Mouse (Mus musculus) natural killer cell, adult 2 months (primary cell): ENCODE measurements around the gene Zfp61.
A peak's percentile ranks its signal among the peaks of the same experiment; 100 is the strongest.
"Not testable (repeated sequence)": the region's sequence is repeated elsewhere in the genome, so short reads cannot be mapped to it uniquely, and the experiment has no call there.

Source experiments
- DNase-seq, 2 experiments: peaks; one replicate each; pipeline ENCODE4 v3.0.0; 2022; ENCODE audit warnings: low spot score in 2 of 2

Zfp61 gene

DNA sequence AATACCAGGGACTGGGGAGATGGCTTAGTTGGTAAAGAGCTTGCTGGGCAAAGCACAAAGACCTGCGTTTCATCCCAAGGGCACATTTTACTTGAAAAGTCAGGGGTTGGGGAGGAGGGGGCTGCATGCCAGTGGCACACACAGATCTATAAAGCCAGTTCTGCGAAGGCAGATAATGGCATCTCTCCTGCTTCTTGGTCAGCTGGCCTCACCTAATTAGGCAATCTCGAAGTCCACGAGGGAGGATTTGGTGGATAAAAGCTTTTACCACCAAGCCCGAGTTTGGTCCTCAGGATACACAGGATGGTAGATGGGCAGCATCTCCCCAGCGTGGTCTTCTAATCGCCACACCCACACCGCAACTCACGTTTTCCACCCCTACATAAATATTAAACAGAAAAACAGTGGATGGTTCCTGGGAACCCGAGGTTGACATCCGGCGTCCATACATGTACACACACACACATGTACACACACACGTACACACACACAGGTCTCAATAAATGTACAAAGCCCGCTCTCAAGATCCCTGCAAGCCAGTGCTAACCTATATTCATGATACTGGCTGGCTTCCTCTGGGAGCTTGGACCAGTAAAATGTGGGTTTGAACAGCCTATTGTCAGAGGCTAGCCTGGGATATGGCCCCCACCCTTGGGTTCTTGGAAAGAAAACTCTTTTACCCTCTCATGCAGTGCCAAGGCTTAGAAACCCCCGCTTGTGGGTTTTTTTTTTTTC lies 3.5 kb downstream of the Zfp61 start:
- DNase-seq = no peak

DNA sequence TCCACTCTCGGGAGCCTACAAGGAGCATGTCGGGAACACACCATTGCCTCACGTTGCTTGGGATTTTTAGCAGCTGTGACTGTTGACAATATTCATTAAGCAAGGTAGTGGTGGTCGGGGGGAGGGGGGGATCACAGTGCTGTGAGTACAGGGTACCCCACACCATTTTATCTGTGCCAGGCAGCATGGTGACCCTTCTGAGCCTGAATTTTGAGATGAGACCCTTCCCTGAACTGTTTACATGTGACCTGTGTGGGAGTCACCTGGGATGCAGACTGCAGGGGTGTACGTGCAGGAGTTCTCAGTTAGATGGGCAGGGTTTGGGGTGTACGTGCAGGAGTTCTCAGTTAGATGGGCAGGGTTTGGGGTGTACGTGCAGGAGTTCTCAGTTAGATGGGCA lies 4.6 kb downstream of the Zfp61 start:
- DNase-seq = no peak

DNA sequence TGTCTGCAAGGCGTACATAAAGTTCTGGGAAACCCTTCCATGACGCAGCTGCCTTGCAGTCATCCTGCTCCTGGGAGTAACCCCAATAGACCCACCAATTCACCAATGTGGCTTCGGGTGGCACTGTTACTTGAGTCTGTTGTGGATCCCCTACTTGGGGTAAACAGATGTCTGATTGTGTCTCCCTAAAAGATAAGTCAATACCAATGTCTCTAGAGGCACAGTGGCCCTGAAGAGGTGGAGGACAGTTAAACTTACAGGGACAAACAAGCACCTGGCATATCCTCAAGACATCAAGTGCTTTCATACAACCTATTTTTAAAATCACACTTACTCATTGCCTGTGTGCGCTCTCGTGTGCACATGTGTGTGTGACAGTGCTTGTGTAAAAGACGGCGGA lies 5.7 kb downstream of the Zfp61 start:
- no peak for DNase-seq

DNA sequence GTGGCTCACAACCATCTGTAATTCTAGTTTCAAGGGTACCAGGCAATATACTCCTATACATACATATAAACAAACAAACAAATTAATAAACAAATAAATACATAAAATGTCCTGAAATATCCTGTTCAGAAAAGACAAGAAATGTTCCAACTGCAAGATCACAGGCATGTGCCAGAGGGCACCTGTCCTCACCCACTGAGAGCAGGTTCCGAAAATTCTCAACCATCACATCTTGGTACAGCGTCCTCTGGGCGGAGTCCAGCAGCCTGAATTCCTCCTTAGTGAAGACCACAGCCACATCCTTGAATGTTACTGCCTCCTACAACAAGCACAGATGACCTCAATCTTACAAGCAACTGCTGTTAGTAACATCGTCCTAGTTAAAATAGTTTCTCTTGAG lies 6.3 kb downstream of the Zfp61 start:
- DNase-seq = no peak

DNA sequence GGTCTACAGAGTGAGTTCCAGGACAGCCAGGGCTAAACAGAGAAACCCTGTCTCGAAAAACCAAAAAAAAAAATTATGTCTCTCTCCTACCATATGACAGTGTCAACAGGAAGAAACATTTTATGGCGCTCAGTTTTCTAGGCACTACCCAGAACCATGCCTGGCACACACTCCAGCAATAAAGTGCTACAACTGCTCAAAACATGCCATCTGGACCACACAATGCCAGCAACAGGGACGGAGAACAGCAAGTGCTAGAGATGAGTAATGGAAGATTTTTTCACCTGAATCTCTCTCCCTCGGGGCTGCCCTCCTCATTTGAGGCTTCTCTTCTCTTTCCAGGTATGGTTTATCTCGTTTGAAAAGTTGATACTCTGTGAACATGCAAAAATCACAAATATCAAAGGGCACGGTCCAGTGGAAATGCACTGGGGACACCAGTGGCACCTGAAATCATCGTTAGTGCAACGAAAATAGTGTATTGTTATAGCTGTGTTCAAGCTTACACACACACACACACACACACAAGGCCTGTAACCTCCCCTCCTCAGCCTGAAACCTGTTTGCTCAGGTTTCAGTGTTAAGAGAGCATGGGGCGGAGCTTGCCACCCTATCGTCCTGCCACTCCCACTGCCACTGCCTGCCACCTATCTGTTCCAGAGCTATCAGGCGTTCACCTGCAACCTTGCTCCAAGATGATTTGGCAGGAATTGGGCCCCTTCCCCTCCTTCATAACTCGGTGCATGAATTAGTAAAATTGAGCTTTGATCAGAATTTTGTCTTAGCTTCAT lies 7.8 kb downstream of the Zfp61 start:
- DNase-seq = no peak

DNA sequence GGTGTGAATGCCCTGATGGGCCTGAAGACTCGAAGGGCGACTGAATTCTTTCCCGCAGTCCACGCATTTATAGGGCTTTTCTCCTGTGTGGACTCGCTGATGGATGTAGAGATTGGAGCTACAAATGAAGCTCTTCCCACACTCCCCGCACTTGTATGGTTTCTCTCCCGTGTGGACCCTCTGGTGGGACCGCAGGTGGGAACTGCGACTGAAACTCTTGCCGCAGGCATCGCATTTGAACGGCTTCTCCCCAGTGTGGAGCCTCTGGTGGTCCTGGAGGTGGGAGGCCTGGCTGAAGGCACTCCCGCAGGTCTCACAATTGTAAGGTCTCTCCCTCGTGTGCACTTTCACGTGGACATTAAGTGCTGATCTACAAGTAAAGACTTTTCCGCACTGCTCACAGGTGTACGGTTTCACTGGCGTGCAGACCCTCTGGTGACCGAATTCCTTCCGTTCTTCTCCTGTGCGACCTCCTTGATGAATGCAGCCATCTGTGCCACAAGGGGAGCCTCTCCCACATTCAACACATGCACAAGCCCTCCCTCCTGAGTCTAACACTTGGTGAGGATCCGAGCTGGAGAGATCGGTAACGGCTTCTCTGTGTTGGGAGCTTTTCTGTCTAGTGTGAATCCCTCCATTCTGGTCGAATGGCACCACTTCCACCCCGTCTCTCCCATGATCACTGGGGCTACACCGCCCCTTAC lies 9.5 kb downstream of the Zfp61 start:
- DNase-seq = no peak

DNA sequence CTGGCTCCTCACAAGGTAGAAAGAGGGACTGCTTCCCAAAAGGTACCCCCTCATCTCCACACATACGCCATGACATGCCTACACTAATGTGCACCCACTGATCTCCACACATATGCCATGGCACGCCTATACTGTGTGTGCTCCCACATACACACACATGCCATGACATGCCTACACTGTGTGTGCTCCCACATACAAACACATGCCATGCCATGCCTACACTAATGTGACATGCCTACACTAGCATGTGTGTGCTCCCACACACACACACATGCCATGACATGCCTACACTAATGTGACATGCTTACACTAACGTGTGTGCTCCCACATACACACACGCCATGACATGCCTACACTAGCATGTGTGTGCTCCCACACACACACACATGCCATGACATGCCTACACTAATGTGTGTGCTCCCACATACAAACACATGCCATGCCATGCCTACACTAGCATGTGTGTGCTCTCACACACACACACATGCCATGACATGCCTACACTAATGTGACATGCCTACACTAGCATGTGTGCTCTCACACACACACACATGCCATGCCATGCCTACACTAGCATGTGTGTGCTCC lies 10.8 kb downstream of the Zfp61 start:
- DNase-seq = no peak

DNA sequence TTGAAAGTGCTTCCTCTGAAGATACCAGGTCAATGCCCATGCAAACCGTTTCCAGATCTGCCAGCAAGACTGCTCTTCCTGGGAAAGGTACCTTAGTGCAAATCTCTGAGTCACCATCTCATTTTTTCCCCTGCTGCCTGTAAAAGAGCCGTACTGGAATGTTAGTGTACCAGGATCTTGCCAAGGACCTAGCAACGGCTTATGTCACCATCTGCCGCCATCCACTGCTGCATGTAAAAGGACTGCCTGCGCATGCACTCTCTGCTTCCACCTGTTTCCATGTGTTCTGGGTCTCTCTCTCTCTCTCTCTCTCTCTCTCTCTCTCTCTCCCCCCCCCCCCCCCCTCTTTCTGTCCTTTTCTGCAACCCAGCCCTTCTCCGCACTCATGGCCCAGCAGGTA lies 12.5 kb downstream of the Zfp61 start:
- DNase-seq = no peak

DNA sequence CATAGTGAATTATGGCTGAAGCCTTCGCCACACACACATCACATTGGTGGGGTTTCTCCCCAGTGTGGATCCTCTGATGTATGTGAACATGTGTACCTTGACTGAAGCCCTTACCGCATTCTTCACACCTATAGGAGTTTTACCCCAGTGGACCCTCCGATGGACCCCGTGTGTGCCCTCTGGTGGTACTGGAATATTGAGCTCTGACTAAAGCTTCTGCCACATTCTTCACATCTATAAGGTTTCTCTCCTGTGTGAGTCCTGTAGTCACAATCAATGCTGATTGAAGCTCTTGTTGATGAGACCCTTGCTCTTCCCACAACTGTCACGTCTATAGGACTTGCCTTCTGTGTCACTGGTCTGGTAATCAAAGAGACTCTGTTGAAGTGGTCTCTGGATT lies 13.4 kb downstream of the Zfp61 start:
- DNase-seq = no peak

DNA sequence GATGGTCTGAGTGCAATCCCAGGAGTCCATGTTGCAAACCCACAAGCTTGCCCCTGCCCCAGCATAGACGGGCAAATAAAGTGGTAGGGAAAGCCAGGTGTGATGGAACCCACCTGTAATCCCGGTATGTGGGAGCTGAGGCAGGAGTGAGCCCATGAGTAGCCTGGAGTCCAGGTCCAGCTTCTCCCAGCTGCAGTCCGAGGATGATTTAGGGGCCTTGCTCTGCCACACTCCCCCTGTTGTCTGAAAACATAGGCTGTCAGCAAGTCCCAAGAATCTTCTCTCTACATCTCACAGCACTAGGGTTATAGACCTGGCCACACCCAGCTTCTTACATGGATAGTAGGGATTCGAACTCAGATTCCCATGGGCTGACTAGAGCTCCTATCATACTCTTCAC lies 14.1 kb downstream of the Zfp61 start:
- no peak for DNase-seq

DNA sequence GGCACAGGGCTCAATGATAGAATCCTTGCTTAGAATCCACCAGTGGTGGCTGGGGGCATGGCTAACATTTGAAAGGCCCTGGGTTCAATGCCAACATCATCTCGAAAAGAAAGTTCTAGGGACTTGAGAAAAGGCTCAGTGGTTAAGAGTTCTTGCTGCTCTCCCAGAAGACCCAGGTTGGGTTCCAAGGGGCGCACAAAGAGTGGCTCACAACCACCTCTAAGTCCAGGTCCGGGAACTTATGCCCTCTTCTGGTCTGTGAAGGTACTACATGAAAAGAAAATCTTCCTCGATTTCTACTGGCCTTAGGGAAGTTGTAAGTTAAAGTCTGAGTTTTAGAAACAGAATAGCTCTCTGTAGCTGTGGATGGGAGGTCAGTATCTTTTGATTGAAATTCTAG lies 14.9 kb downstream of the Zfp61 start:
- no peak for DNase-seq

DNA sequence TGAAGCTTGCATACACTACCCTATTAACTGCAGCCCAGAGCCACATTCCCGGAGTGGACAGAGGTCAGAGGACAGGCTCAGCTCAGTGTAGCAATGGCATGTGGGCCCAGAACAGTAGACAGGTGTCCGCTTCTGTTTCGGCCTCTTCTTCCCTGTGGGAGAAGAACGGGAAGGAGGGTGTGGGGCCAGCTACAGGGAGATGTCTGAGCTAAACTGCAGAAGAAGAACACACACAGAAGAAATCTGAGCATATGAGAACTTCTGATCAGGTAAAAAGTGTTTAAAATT lies 20.2 kb downstream of the Zfp61 start:
- DNase-seq = no peak

DNA sequence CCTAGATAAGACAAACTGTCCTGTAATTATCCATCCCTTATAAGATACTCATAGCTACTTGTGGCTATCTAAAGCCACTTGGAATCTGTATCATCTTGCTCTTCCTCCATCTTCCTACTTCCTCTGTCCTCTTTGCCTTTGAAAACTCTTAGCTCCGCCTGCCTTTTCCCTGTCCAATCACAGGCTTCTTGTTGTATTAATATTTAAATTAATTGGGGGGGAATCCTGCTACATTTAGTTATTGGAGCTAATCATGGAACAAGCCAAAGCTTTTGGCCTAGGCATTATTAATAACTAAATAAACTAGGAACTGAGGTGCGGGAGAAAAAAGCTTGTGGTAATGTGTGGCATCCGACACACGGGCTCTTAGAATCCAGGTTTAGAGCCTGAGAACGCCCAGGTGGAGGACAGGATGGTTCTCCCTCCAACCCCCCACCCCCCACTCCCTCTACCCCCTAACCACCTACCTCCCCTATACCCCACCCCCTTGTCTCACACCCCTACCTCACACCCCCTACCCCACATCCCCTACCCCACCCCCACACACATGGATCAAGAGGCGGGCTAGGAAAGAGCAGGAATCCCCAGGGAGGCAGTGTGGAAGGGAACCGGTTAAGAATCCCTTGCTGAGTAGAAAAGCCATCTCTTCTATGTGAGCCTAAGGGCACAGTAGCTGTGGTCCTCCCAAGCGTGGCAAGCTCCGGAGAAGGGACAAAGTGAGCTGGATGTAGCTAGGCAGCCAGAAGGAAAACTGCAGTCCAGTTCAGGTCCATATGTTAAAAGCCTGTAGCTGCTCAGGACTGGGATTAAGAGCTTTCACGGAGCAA lies 20.8 kb downstream of the Zfp61 start:
- no peak for DNase-seq

DNA sequence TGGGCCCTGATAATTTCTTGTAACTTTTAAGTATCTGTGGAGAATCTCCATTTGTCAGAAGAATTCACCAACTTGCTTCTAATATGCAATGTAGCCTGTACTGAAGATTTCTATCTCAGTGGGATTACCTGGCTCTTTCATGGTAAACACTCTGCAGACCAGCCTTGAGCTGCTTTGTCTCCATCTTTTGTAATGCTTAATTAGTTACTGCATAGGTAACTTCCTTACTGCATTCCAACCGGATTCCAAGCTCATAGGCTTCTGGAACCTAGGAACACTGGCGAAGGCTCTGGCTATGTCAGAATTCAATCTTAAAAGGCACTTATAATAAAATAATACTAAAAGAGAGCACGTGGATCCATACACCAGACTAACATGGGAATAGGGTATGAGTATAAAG lies 22.3 kb downstream of the Zfp61 start:
- DNase-seq = not testable (repeated sequence)

DNA sequence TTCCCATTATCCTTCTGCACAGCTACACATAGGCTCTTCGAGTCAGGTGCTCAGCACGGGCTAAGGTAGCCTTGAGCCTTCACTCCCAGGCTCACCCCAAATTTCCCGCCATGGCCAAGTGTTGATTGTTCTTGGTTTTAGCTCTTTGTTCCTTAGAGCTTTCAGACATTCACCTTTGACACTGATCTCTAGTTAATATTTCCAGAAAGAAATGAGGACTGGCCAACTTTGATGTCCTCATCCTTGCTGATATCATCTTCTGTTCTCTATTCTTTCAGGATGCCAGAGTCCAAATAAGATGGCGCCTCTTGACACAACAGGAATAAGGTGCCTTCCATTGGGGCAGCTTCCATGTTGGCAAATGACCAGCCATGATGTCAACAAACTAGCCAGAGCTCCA lies 26.6 kb downstream of the Zfp61 start:
- DNase-seq = no peak

DNA sequence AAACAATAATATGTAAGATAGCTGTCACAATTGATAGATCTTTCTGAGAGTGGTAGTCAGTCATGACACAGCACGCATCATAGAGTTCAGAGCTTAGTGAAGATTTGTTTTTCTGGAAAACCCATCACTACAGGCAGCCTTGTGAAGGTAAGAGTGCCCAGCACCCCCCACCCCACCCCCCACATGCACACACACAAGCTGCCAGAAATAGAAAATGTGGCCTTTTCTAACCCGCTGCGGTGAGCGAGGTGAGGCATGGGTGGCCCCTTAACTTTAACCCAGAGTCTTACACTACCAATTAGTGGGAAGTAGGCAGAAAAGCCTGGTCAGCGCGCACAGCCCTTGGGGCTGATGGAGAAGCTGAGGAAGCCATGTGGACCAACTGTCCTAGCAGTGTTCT lies 29.8 kb downstream of the Zfp61 start:
- no peak for DNase-seq

DNA sequence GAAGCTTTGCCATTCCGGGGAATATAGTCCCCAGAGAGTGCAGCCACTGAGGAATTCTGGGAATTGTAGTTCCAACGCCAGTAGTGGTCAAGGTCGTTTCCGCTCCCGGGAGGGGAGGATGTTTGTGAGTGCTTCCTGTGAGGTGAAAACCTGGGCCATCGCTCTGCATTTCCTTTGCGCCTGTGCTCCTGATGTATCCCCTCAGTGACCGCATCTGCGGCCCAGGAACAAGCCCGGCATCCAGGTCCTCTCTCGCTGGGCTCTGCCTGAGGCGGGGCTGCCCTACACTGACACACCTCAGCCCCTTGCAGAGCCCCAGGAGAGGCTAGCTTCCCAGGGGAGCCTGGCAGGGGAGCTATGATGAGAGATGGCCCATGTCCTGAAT lies 30.8 kb downstream of the Zfp61 start, which contains the start of gene Zfp93:
Zfp93 (plus strand) TSS at position 133 of the 385 bp plus-strand sequence.
- DNase-seq = peak; percentile 42 to 44

DNA sequence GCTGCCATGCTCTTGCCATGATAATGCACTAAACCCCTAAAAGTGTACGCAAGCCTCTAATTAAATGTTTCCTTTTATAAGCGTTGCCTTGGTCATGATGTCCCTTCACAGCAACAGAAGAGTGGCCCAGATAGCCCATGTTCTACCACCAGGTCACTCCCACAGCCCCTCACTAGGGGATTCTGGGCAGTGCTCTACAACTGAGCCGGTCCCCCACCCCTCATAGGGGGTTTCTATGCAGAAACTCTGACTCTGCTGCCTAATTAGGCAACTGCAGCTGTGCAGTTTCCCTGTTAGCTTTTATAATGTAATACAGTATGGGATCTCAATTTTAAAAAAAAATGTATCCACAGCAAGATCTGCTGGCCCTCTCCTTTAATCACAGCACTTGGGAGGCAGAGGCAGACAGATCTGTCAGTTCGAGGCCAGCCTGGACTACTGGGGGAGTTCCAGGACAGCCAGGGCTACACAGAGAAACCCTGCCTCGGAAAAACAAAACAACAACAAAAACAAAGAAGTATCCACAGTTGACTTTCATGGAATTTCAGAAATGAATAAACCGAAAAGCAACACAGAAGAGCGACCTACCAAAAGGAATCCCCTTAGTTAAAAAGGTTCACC lies 31.3 kb downstream of the Zfp61 start:
- DNase-seq = no peak

DNA sequence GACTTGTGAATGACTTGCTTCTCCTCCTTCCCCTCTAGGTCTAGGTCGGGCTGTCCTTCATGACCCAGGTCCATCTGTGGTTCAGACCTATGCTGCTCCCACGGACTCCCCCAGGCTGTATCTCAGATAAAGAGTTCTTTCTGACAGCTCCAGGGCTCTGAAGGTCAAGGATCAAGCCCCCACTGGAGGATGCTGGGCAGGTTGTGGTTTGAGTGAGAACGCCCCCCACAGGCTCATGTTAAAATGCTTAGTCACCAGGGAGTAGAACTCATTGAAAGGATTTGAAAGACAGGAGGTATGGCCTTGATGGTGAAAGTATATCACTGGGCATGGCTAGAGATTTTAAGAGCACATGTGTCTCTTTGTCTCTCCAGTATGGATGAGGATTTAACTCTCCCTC lies 31.8 kb downstream of the Zfp61 start:
- DNase-seq = no peak

DNA sequence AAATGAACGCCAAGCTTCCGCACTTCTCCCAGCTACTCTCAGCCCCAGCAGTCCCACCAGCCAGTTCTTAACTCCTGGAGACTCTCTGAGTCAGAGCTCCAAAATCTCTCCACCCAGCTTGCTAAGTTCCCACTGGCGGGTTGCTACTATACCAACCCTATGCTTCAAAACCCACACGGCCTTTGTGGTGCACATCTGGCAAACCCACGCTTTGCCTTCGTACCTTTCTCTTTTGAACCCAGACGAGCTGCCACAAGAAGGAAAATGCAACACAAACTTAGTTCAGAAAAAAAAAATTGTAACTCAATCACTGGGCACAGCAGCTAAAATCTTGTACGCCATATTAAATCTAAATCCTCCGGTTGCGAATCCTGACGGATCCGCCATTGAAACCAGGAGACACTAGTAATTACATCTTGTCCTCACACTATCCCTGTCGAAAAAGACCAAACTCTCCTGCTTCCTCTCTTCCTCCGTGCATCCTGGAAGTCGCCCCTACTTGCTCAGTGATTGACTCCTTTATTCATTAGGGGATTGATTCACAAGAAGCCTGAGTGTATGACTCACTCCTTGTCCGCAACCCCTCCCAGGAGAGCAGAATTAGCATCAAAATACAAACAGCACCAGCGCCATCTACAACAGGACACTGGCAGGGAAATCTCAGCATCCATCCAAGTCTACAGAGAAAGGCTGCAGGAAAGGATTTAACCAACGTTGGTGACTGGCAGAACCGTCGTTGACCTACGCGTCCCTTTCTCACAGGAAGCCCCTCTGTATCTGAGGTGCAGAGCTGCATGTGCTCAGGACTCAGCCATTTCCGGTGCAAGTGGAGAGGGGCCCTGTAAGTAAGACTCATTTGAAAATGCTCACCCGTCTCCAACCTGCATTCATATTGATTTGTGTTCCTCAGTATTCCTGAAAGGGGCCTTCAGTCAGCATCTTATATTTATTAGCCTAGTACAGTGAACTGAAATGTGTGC lies 32.6 kb downstream of the Zfp61 start:
- no peak for DNase-seq
